Mouse (Mus musculus): Measurements from ENCODE around the gene Rrnad1. TPM values are rescaled to one million over a fixed set of nuclear protein-coding genes. Genes with fewer than 3 reads are reported as not detected.
"Not testable (repeated sequence)": the region's sequence is repeated elsewhere in the genome, so short reads cannot be mapped to it uniquely, and the experiment has no call there.

The Rrnad1 gene
- polyA plus RNA-seq, 1 experiment from 2014 or later: 12.8 TPM

DNA sequence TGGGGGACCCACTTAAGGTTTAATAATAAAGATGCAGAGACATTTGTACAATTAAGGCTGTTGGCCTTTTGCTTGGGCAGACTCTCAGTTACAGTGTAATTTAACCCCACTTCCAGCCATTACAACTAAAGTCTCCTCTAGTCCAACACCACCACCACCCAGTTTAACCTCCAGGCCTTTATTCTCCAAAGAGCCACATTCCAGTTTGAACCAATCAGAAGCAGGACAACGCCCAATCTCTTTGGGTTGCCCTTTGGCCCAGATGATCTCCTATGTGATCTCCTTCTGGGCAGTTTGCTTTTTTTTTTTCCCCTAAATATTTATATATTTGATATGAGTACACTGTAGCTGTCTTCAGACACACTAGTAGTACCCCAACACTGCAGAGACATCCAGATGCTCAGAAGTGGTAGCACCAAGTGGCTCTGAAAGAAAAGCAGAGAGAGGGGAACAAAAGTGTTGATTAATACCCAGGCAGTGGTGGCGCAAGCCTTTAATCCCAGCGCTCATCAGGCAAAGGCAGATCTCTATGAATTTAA is 37.1 kb downstream of the Rrnad1 start:
- Histone ChIP-seq H3K4me1 (ENCODE audit: control insufficient read depth, insufficient read depth, low read length) (no peaks in the 10 kb centered on the region), H3K4me2 (ENCODE audit: low read depth, low read length) (no peak overlapping the region)

GRCm38 (mm10) chr3:87891481-87891880 is 39.0 kb downstream of the Rrnad1 start:
- Histone ChIP-seq H3K4me1 (ENCODE audit: control insufficient read depth, insufficient read depth, low read length) (no peaks in the 10 kb centered on the region), H3K4me2 (ENCODE audit: low read depth, low read length) (no peak overlapping the region), H3K27me3 (replicated peaks; ENCODE audit: control insufficient read depth, insufficient read depth, low read length) (no peaks in the 10 kb centered on the region), H3K9ac (ENCODE audit: low read depth, low read length) (no peak overlapping the region), H3K9me3 (ENCODE audit: control insufficient read depth, low read length) (0 out of 2 replicates have a peak, but pooled peaks cover 4% of the 10 kb centered on the region), H3K4me3 (ENCODE audit: low read depth, low read length) (no peak overlapping the region), H3K27ac (replicated peaks; ENCODE audit: low read depth, low read length) (no peak overlapping the region), H3K36me3 (ENCODE audit: control insufficient read depth, insufficient read depth, low read length) (no peaks in the 10 kb centered on the region)
- no peak for ATAC-seq (ENCODE audit: low read depth)
- peak; percentile 21 for DNase-seq (ENCODE audit: low spot score)
- 50% methylated on average over 3 of the region's 3 CpGs for WGBS

More for the DNA sequence above, 37.1 kb downstream of the Rrnad1 start:
- no peaks in the 10 kb centered on the region for H3K9me3 ChIP-seq (ENCODE audit: control insufficient read depth, low read length)
- 71% methylated on average over 3 of the region's 3 CpGs for WGBS
- no peak overlapping the region for H3K27ac ChIP-seq (replicated peaks; ENCODE audit: low read depth, low read length)
- H3K4me3 ChIP-seq (ENCODE audit: low read depth, low read length): no peak overlapping the region
- ATAC-seq (ENCODE audit: low read depth): no peak
- no peaks in the 10 kb centered on the region for H3K27me3 ChIP-seq (replicated peaks; ENCODE audit: control insufficient read depth, insufficient read depth, low read length)
- H3K36me3 ChIP-seq (ENCODE audit: control insufficient read depth, insufficient read depth, low read length): no peaks in the 10 kb centered on the region
- H3K9ac ChIP-seq (ENCODE audit: low read depth, low read length): no peak overlapping the region
- DNase-seq (ENCODE audit: low spot score): no peak

DNA sequence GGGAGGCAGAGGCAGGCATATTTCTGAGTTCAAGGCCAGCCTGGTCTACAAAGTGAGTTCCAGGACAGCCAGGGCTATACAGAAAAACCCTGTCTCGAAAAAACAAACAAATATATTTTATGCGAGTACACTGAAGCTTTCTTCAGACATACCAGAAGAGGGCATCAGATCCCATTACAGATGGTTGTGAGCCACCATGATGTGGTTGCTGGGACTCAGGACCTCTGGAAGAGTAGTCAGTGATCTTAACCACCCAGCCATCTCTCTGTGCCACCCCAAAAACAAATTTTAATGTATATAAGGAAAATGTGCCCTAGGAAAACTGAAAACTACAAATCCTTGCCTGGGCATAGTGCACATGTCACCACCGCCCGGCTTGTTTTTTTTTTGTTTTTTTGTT is 43.1 kb downstream of the Rrnad1 start:
- WGBS: 83% methylated on average over 4 of the region's 4 CpGs
- not testable (repeated sequence) for H3K9ac ChIP-seq (ENCODE audit: low read depth, low read length)

DNA sequence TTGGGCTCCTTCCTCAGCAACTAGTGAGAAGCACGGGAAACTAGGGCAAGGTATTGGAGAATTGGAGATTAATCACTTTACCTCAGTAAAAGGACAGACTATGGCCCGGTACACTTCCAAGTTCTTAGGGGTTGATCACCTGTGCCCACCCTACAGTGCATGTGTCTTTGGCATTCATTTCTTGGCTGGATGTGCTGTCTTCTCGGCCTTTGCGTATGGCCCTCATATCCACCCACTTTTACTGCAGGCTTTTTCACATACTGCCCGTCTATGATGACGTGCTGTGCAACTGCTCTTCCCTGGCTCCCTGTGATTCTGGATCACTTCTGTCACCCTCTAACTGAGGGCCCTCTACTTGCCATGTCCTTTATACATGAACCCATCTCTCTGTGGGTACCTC is 44.1 kb downstream of the Rrnad1 start:
- peak overlapping the region; percentile 56 for H3K4me2 ChIP-seq (ENCODE audit: low read depth, low read length)
- ATAC-seq (ENCODE audit: low read depth) (no peak), DNase-seq (ENCODE audit: low spot score) (no peak)
- H3K27me3 ChIP-seq (replicated peaks; ENCODE audit: control insufficient read depth, insufficient read depth, low read length): no peaks in the 10 kb centered on the region
- 82% methylated on average over 6 of the region's 6 CpGs for WGBS
- H3K9ac ChIP-seq (ENCODE audit: low read depth, low read length): no peak overlapping the region
- H3K4me1 ChIP-seq (ENCODE audit: control insufficient read depth, insufficient read depth, low read length): peaks cover 15% of the 10 kb centered on the region
- H3K4me3 ChIP-seq (ENCODE audit: low read depth, low read length): peak overlapping the region; percentile 98
- 0 out of 2 replicates have a peak, but pooled peaks cover 4% of the 10 kb centered on the region for H3K9me3 ChIP-seq (ENCODE audit: control insufficient read depth, low read length)
- 0 out of 2 replicates have a peak, but pooled peaks cover 1% of the 10 kb centered on the region for H3K36me3 ChIP-seq (ENCODE audit: control insufficient read depth, insufficient read depth, low read length)
- H3K27ac ChIP-seq (replicated peaks; ENCODE audit: low read depth, low read length): no peak overlapping the region

More for the DNA sequence above, 43.1 kb downstream of the Rrnad1 start:
- H3K4me1 ChIP-seq (ENCODE audit: control insufficient read depth, insufficient read depth, low read length): peaks cover 15% of the 10 kb centered on the region
- not testable (repeated sequence) for H3K4me2 ChIP-seq (ENCODE audit: low read depth, low read length); ATAC-seq (ENCODE audit: low read depth); H3K4me3 ChIP-seq (ENCODE audit: low read depth, low read length); H3K27ac ChIP-seq (replicated peaks; ENCODE audit: low read depth, low read length); H3K27me3 ChIP-seq (replicated peaks; ENCODE audit: control insufficient read depth, insufficient read depth, low read length); DNase-seq (ENCODE audit: low spot score); H3K36me3 ChIP-seq (ENCODE audit: control insufficient read depth, insufficient read depth, low read length); H3K9me3 ChIP-seq (ENCODE audit: control insufficient read depth, low read length)

DNA sequence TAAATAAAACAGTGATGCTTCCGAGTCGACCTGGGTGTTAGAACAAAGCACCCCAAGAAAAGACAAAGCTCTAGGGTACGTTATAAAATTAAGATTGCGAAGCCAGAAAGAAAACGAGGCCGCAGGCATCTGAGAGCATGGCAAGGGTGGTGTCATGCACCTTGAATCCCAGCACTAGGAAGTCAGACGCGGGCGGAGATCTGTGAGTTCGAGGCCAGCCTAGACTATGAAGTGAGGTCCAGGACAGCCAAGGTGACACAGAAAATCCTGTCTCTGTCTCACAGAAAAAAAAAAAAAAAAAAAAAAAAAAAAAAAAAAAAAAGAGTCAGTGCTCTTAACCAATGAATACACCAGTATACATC is 44.5 kb downstream of the Rrnad1 start:
- H3K36me3 ChIP-seq (ENCODE audit: control insufficient read depth, insufficient read depth, low read length): 0 out of 2 replicates have a peak, but pooled peaks cover 6% of the 10 kb centered on the region
- peaks cover 15% of the 10 kb centered on the region for H3K4me1 ChIP-seq (ENCODE audit: control insufficient read depth, insufficient read depth, low read length)
- ATAC-seq (ENCODE audit: low read depth) (peak; percentile 2; the same call in 1 of the 2 replicates), DNase-seq (ENCODE audit: low spot score) (no peak)
- 0 out of 2 replicates have a peak, but pooled peaks cover 4% of the 10 kb centered on the region for H3K9me3 ChIP-seq (ENCODE audit: control insufficient read depth, low read length)
- H3K4me3 ChIP-seq (ENCODE audit: low read depth, low read length): peak overlapping the region; percentile 98
- no peak overlapping the region; the same call in 1 of the 2 replicates for H3K27ac ChIP-seq (replicated peaks; ENCODE audit: low read depth, low read length)
- H3K27me3 ChIP-seq (replicated peaks; ENCODE audit: control insufficient read depth, insufficient read depth, low read length): no peaks in the 10 kb centered on the region
- H3K9ac ChIP-seq (ENCODE audit: low read depth, low read length): peak overlapping the region; percentile 49
- peak overlapping the region; percentile 56 for H3K4me2 ChIP-seq (ENCODE audit: low read depth, low read length)
- 10% methylated on average over 10 of the region's 10 CpGs for WGBS

DNA sequence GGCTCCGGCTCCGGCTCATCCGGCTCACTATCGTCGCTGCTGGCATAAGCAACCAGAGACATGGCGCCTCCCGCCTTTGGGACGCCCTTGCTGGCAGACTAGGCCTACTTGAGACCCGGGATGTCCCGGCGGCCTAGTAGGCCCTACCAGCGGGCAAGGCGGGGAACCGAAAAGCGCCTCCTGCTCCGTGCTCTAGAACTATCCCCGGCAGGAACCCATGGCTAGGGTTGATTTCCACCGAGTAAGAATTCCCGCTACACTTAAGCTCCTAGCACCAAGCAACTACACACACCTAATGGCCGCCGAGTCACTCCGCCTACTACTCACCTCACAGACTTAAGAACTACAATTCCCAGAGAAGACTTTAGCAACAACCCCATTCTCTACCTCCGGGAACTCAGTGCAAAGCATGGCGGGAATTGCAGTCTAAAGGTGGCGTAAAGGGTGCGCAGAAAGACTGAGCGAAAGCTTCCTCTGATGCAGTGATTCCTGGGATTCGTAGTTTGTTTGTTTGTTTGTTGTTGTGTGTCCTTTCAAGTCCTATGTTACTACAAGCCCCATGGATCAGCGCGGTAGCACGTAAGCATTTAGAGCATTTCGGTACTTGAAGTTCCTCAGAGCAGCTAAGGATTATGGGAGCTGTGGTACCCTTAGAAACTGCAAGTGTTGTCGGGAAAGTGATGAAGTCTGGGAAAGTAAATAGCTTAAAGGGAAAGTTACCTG is 45.1 kb downstream of the Rrnad1 start, which contains the start of gene Prcc:
TSS of gene Prcc (minus strand) at position 328 of the 723 bp plus-strand sequence.
- peak; percentile 100 for DNase-seq (ENCODE audit: low spot score)
- peaks cover 11% of the 10 kb centered on the region for H3K36me3 ChIP-seq (ENCODE audit: control insufficient read depth, insufficient read depth, low read length)
- WGBS: 0% methylated on average over 18 of the region's 33 CpGs
- H3K4me3 ChIP-seq (ENCODE audit: low read depth, low read length): peak within 1 kb of the TSS; percentile 98
- peak within 1 kb of the TSS; percentile 96 for H3K9ac ChIP-seq (ENCODE audit: low read depth, low read length)
- 0 out of 2 replicates have a peak, but pooled peaks cover 4% of the 10 kb centered on the region for H3K9me3 ChIP-seq (ENCODE audit: control insufficient read depth, low read length)
- H3K27me3 ChIP-seq (replicated peaks; ENCODE audit: control insufficient read depth, insufficient read depth, low read length): no peaks in the 10 kb centered on the region
- peaks cover 15% of the 10 kb centered on the region for H3K4me1 ChIP-seq (ENCODE audit: control insufficient read depth, insufficient read depth, low read length)
- peak within 1 kb of the TSS; percentile 97 for H3K4me2 ChIP-seq (ENCODE audit: low read depth, low read length)
- ATAC-seq (ENCODE audit: low read depth): peak; percentile 99
- H3K27ac ChIP-seq (replicated peaks; ENCODE audit: low read depth, low read length): peak within 1 kb of the TSS; percentile 92

- Histone ChIP-seq H3K27me3 (replicated peaks; ENCODE audit: control insufficient read depth, insufficient read depth, low read length) (no peaks in the 10 kb centered on the region), H3K9ac (ENCODE audit: low read depth, low read length) (peak overlapping the region; percentile 96), H3K9me3 (ENCODE audit: control insufficient read depth, low read length) (0 out of 2 replicates have a peak, but pooled peaks cover 4% of the 10 kb centered on the region), H3K4me3 (ENCODE audit: low read depth, low read length) (peak overlapping the region; percentile 98), H3K27ac (replicated peaks; ENCODE audit: low read depth, low read length) (peak overlapping the region; percentile 92), H3K4me2 (ENCODE audit: low read depth, low read length) (peak overlapping the region; percentile 97), H3K36me3 (ENCODE audit: control insufficient read depth, insufficient read depth, low read length) (peaks cover 17% of the 10 kb centered on the region), H3K4me1 (ENCODE audit: control insufficient read depth, insufficient read depth, low read length) (peaks cover 15% of the 10 kb centered on the region)
- under 1% methylated on average over 20 of the region's 28 CpGs for WGBS
- DNase-seq (ENCODE audit: low spot score) (peak; percentile 41), ATAC-seq (ENCODE audit: low read depth) (0 out of 2 replicates have a peak, but pooled peaks have one; percentile 0)
Observed at GRCm38 (mm10) chr3:87884708-87885251, 45.7 kb downstream of the Rrnad1 start.

DNA sequence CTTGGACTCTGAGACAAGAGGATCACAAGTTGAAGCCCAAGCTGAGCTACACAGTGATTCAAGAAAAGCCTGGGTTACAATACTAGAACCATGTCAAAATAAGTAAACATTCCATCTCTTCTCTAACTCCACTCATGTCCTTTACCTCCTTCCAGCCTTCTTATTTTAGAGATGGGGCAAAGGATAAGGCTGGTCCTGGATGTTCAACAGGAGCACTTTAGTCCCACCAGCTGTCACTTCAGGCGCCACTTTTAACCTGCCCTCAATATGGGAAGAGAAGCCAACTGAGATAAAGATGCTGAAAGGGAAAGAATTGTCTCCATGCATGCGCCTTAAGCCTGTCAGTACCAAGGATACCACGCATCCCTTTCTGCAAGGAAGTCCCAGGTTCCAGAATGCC is 46.2 kb downstream of the Rrnad1 start:
- ATAC-seq (ENCODE audit: low read depth) (no peak), DNase-seq (ENCODE audit: low spot score) (no peak)
- Histone ChIP-seq H3K4me3 (ENCODE audit: low read depth, low read length) (peak overlapping the region; percentile 98), H3K4me2 (ENCODE audit: low read depth, low read length) (peak overlapping the region; percentile 97), H3K4me1 (ENCODE audit: control insufficient read depth, insufficient read depth, low read length) (peaks cover 15% of the 10 kb centered on the region), H3K9ac (ENCODE audit: low read depth, low read length) (peak overlapping the region; percentile 96), H3K9me3 (ENCODE audit: control insufficient read depth, low read length) (0 out of 2 replicates have a peak, but pooled peaks cover 4% of the 10 kb centered on the region), H3K27me3 (replicated peaks; ENCODE audit: control insufficient read depth, insufficient read depth, low read length) (no peaks in the 10 kb centered on the region), H3K27ac (replicated peaks; ENCODE audit: low read depth, low read length) (no peak overlapping the region), H3K36me3 (ENCODE audit: control insufficient read depth, insufficient read depth, low read length) (peaks cover 20% of the 10 kb centered on the region)
- 2% methylated on average over 3 of the region's 3 CpGs for WGBS
